Mouse (Mus musculus) olfactory bulb, adult 2 months (tissue): ENCODE results near the gene Fem1a.

Experiments used
- CTCF ChIP-seq: fragments of 200-500 bp; IDR thresholded peaks from 2 replicates; pipeline ENCODE4 v1.5.1; 2012; ENCODE audit warnings: low read depth, mild to moderate bottlenecking, low read length, moderate library complexity; ENCODE audit not compliant: insufficient read depth
- POLR2A ChIP-seq: fragments of 200-500 bp; IDR thresholded peaks from 2 replicates; pipeline ENCODE4 v1.6.1; 2012; ENCODE audit warnings: mild to moderate bottlenecking, low read depth, low read length, moderate library complexity; ENCODE audit not compliant: insufficient read depth

DNA sequence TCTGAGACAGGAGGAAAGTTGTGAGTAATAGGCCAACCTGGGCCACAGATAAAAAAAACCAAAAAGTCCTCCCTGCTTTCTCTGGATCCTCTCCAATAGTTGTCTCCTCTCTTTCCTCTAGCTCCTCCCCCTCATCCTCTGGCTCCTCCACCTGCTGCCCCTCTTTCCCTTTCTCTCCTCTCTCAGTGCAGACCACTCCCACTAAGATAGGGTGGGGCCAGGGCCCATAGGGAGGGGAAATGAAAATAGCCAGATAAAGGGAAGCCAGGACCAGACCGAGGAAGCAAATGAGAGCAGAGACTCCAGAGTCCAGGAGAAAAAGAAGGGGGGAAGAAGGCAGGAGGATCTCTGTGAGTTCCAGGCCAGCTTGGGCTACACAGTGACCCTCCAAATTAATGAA, 31.7 kb upstream of the Fem1a start:
- TF ChIP-seq POLR2A: no peak
- no peak for TF ChIP-seq CTCF
